Mouse (Mus musculus) brain, embryonic 14.5 days (tissue): ENCODE results near the gene Hgd.

Experiments used
- CTCF ChIP-seq: fragments of 200-500 bp; IDR thresholded peaks from 2 replicates; pipeline ENCODE4 v1.5.1; 2012; ENCODE audit warnings: inconsistent platforms, mild to moderate bottlenecking, moderate library complexity, borderline replicate concordance; ENCODE audit not compliant: insufficient read depth, insufficient read length; ENCODE audit errors: extremely low read depth
- POLR2A ChIP-seq: fragments of 200-500 bp; IDR thresholded peaks from 2 replicates; pipeline ENCODE4 v1.6.1; 2012; ENCODE audit warnings: mild to moderate bottlenecking, inconsistent platforms, borderline replicate concordance; ENCODE audit not compliant: poor library complexity, insufficient read depth, insufficient read length, severe bottlenecking; ENCODE audit errors: extremely low read depth

GRCm38 (mm10) chr16:37550266-37550665 lies 29.7 kb upstream of the Hgd start:
- TF ChIP-seq CTCF (no peak), POLR2A (no peak)
